In the genomic region with DNA sequence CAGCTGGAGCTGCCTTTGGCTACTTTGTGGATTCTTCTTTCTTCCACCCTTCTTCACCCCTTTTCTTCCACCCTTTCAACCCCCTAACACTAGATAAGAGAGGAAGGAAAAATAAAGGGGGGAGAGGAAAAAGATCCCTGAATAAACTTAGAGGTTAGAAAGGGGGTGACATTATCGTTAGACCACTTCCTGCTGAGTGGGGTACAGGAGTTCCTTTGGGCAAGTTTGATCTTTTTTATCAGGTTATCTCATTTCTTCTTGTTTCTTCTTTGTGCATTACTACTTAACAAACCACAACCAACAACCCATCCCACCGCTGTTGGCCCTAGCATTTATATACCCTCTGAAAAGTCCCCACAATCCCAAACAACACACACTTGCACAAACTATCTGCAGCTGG, we compare ENCODE assay signal across 25 mouse cellular contexts.
"Had no signal": no experiment of that assay in that cellular context is flagged by ENCODE, and none has a peak within 500 bp of the region (broad histone marks: within the 10 kb centered on the region; RNA-seq: fewer than 3 reads in every experiment).

No protein-coding gene starts in this region.

- H3K36me3 ChIP-seq: heart, embryonic 13.5 days; heart, embryonic 15.5 days; hindbrain, embryonic 13.5 days; hindbrain, embryonic 15.5 days; kidney, embryonic 15.5 days; limb, embryonic 13.5 days; limb, embryonic 15.5 days; liver, embryonic 12.5 days had no signal

- H3K9me3 ChIP-seq: heart, embryonic 13.5 days; heart, embryonic 15.5 days; hindbrain, embryonic 13.5 days; hindbrain, embryonic 15.5 days; kidney, embryonic 15.5 days; limb, embryonic 13.5 days; limb, embryonic 15.5 days; liver, embryonic 12.5 days had no signal

- H3K4me2 ChIP-seq: heart, embryonic 11.5 days; heart, embryonic 13.5 days; heart, embryonic 15.5 days; hindbrain, embryonic 13.5 days; hindbrain, embryonic 15.5 days; kidney, embryonic 15.5 days; limb, embryonic 13.5 days; limb, embryonic 15.5 days; liver, embryonic 12.5 days had no signal

- H3K9ac ChIP-seq: heart, embryonic 13.5 days; heart, embryonic 15.5 days; hindbrain, embryonic 13.5 days; hindbrain, embryonic 15.5 days; kidney, embryonic 15.5 days; limb, embryonic 13.5 days; limb, embryonic 15.5 days; liver, embryonic 12.5 days; liver, embryonic 14.5 days had no signal

- H3K4me1 ChIP-seq: heart, embryonic 15.5 days; hindbrain, embryonic 13.5 days; kidney, embryonic 15.5 days; limb, embryonic 13.5 days; limb, embryonic 15.5 days had no signal

- DNase-seq: gastrocnemius, postnatal 14 days; gastrocnemius, postnatal 36 days; heart, adult 11 months; heart, adult 2 months; heart, postnatal 14 days; heart, postnatal 36 days; kidney, adult 18-20 months; kidney, postnatal 14 days; kidney, postnatal 36 days; layer of hippocampus, adult 9-11 months; layer of hippocampus, postnatal 36 days; left cerebral cortex, postnatal 4 days had no signal

- H3K27me3 ChIP-seq: heart, embryonic 13.5 days; heart, embryonic 15.5 days; hindbrain, embryonic 13.5 days; hindbrain, embryonic 15.5 days; kidney, embryonic 15.5 days; limb, embryonic 13.5 days; limb, embryonic 15.5 days; liver, embryonic 12.5 days had no signal

- H3K27ac ChIP-seq: heart, adult 2 months; heart, embryonic 13.5 days; heart, embryonic 15.5 days; hindbrain, embryonic 13.5 days; hindbrain, embryonic 15.5 days; hindbrain, postnatal 0 days; kidney, embryonic 15.5 days; kidney, postnatal 0 days; limb, embryonic 13.5 days; limb, embryonic 15.5 days; liver, embryonic 12.5 days; liver, embryonic 14.5 days had no signal

- H3K4me3 ChIP-seq: heart, adult 2 months; heart, embryonic 13.5 days; heart, embryonic 15.5 days; hindbrain, embryonic 13.5 days; hindbrain, embryonic 15.5 days; kidney, embryonic 15.5 days; limb, embryonic 13.5 days; limb, embryonic 15.5 days; liver, embryonic 12.5 days had no signal

- ATAC-seq: intestine, postnatal 0 days; liver, embryonic 12.5 days had no signal
